Mouse (Mus musculus): ENCODE measurements around the gene Lyrm4. TPM values are rescaled to one million over a fixed set of nuclear protein-coding genes. Genes with fewer than 3 reads are reported as not detected.
A peak's percentile ranks its signal among the peaks of the same experiment; 100 is the strongest.

Gene Lyrm4
- 33.6 and 35.7 TPM in 2 replicates for polyA plus RNA-seq (2015; fragmentation: Nextera tagmentation; extraction: Ambion mirVana)

GRCm38 (mm10) chr13:36117143-36118014, at the start of gene Lyrm4, which contains the start of gene Fars2:
Lyrm4 (minus strand) TSS chr13:36117526.
Fars2 (plus strand) TSS chr13:36117412.
- no peaks in the 10 kb centered on the region for H3K9me3 ChIP-seq
- peak; percentile 99 for ATAC-seq (ENCODE audit: low FRiP score)
- H3K27ac ChIP-seq: peak within 1 kb of the TSS; percentile 96
- under 1% methylated on average over 74 of the region's 75 CpGs for WGBS
- H3K36me3 ChIP-seq: no peaks in the 10 kb centered on the region
- H3K4me1 ChIP-seq (replicated peaks): peaks cover 21% of the 10 kb centered on the region
- H3K4me2 ChIP-seq: peak within 1 kb of the TSS; percentile 86
- peak within 1 kb of the TSS; percentile 61 for H3K4me3 ChIP-seq
- no peaks in the 10 kb centered on the region for H3K27me3 ChIP-seq
- peak within 1 kb of the TSS; percentile 83 for H3K9ac ChIP-seq

GRCm38 (mm10) chr13:36163898-36164297, 46.6 kb upstream of the Lyrm4 start:
- H3K4me1 ChIP-seq (replicated peaks): no peaks in the 10 kb centered on the region
- H3K9ac ChIP-seq: no peak overlapping the region
- H3K4me3 ChIP-seq: no peak overlapping the region
- H3K4me2 ChIP-seq: no peak overlapping the region
- 92% methylated on average over 1 of the region's 1 CpGs for WGBS
- no peak overlapping the region for H3K27ac ChIP-seq
- H3K9me3 ChIP-seq: no peaks in the 10 kb centered on the region
- no peaks in the 10 kb centered on the region for H3K27me3 ChIP-seq
- H3K36me3 ChIP-seq: no peaks in the 10 kb centered on the region
- ATAC-seq (ENCODE audit: low FRiP score): no peak

- no peaks in the 10 kb centered on the region for H3K9me3 ChIP-seq
- H3K4me3 ChIP-seq: no peak overlapping the region
- H3K4me2 ChIP-seq: no peak overlapping the region
- H3K36me3 ChIP-seq: no peaks in the 10 kb centered on the region
- H3K27me3 ChIP-seq: no peaks in the 10 kb centered on the region
- 94% methylated on average over 5 of the region's 5 CpGs for WGBS
- H3K9ac ChIP-seq: no peak overlapping the region
- no peaks in the 10 kb centered on the region for H3K4me1 ChIP-seq (replicated peaks)
- ATAC-seq (ENCODE audit: low FRiP score): no peak
- no peak overlapping the region for H3K27ac ChIP-seq
Measured at GRCm38 (mm10) chr13:36163411-36163810, 46.1 kb upstream of the Lyrm4 start.

GRCm38 (mm10) chr13:36156340-36156931, 39.1 kb upstream of the Lyrm4 start:
- H3K4me1 ChIP-seq (replicated peaks): no peaks in the 10 kb centered on the region
- H3K4me3 ChIP-seq: no peak overlapping the region
- no peak overlapping the region for H3K9ac ChIP-seq
- H3K27ac ChIP-seq: no peak overlapping the region
- H3K9me3 ChIP-seq: no peaks in the 10 kb centered on the region
- H3K4me2 ChIP-seq: no peak overlapping the region
- no peaks in the 10 kb centered on the region for H3K27me3 ChIP-seq
- no peak for ATAC-seq (ENCODE audit: low FRiP score)
- WGBS: 92% methylated on average over 7 of the region's 7 CpGs
- no peaks in the 10 kb centered on the region for H3K36me3 ChIP-seq

- H3K36me3 ChIP-seq: no peaks in the 10 kb centered on the region
- H3K27ac ChIP-seq: no peak overlapping the region
- H3K4me1 ChIP-seq (replicated peaks): peaks cover 5% of the 10 kb centered on the region
- H3K9ac ChIP-seq: no peak overlapping the region
- H3K4me2 ChIP-seq: no peak overlapping the region
- H3K9me3 ChIP-seq: no peaks in the 10 kb centered on the region
- 86% methylated on average over 5 of the region's 5 CpGs for WGBS
- H3K4me3 ChIP-seq: no peak overlapping the region
- H3K27me3 ChIP-seq: no peaks in the 10 kb centered on the region
- no peak for ATAC-seq (ENCODE audit: low FRiP score)
Measured at GRCm38 (mm10) chr13:36152728-36153498, 35.6 kb upstream of the Lyrm4 start.

- 69% methylated on average over 5 of the region's 5 CpGs for WGBS
- Histone ChIP-seq H3K27me3 (no peaks in the 10 kb centered on the region), H3K27ac (no peak overlapping the region), H3K4me3 (no peak overlapping the region), H3K9me3 (no peaks in the 10 kb centered on the region), H3K9ac (no peak overlapping the region), H3K4me1 (replicated peaks) (peaks cover 11% of the 10 kb centered on the region), H3K36me3 (no peaks in the 10 kb centered on the region), H3K4me2 (no peak overlapping the region)
- no peak for ATAC-seq (ENCODE audit: low FRiP score)
Measured at GRCm38 (mm10) chr13:36150272-36150671, 32.9 kb upstream of the Lyrm4 start.

GRCm38 (mm10) chr13:36149175-36149939, 32.0 kb upstream of the Lyrm4 start:
- no peaks in the 10 kb centered on the region for H3K36me3 ChIP-seq
- H3K27ac ChIP-seq: no peak overlapping the region
- H3K9me3 ChIP-seq: no peaks in the 10 kb centered on the region
- peaks cover 11% of the 10 kb centered on the region for H3K4me1 ChIP-seq (replicated peaks)
- WGBS: 56% methylated on average over 6 of the region's 6 CpGs
- H3K27me3 ChIP-seq: no peaks in the 10 kb centered on the region
- H3K4me2 ChIP-seq: no peak overlapping the region
- ATAC-seq (ENCODE audit: low FRiP score): no peak
- no peak overlapping the region for H3K9ac ChIP-seq
- no peak overlapping the region for H3K4me3 ChIP-seq

GRCm38 (mm10) chr13:36145601-36146000, 28.3 kb upstream of the Lyrm4 start:
- H3K4me2 ChIP-seq: no peak overlapping the region
- 87% methylated on average over 1 of the region's 1 CpGs for WGBS
- no peak for ATAC-seq (ENCODE audit: low FRiP score)
- no peaks in the 10 kb centered on the region for H3K9me3 ChIP-seq
- H3K27ac ChIP-seq: no peak overlapping the region
- no peak overlapping the region for H3K4me3 ChIP-seq
- H3K36me3 ChIP-seq: no peaks in the 10 kb centered on the region
- no peak overlapping the region for H3K9ac ChIP-seq
- no peaks in the 10 kb centered on the region for H3K27me3 ChIP-seq
- peaks cover 11% of the 10 kb centered on the region for H3K4me1 ChIP-seq (replicated peaks)

GRCm38 (mm10) chr13:36140247-36141016, 23.1 kb upstream of the Lyrm4 start:
- H3K4me3 ChIP-seq: no peak overlapping the region
- H3K4me2 ChIP-seq: no peak overlapping the region
- H3K27me3 ChIP-seq: no peaks in the 10 kb centered on the region
- no peak overlapping the region for H3K27ac ChIP-seq
- no peak overlapping the region for H3K9ac ChIP-seq
- H3K4me1 ChIP-seq (replicated peaks): peaks cover 3% of the 10 kb centered on the region; the same call in 1 of the 2 replicates
- whole genome bisulfite sequencing: 83% methylated on average over 5 of the region's 5 CpGs
- H3K36me3 ChIP-seq: no peaks in the 10 kb centered on the region
- no peak for ATAC-seq (ENCODE audit: low FRiP score)
- no peaks in the 10 kb centered on the region for H3K9me3 ChIP-seq

GRCm38 (mm10) chr13:36139703-36140102, 22.4 kb upstream of the Lyrm4 start:
- no peak for ATAC-seq (ENCODE audit: low FRiP score)
- Histone ChIP-seq H3K27me3 (no peaks in the 10 kb centered on the region), H3K9me3 (no peaks in the 10 kb centered on the region), H3K27ac (no peak overlapping the region), H3K9ac (no peak overlapping the region), H3K4me2 (no peak overlapping the region), H3K4me3 (no peak overlapping the region), H3K36me3 (no peaks in the 10 kb centered on the region), H3K4me1 (replicated peaks) (peaks cover 3% of the 10 kb centered on the region; the same call in 1 of the 2 replicates)
- WGBS: 84% methylated on average over 5 of the region's 5 CpGs

GRCm38 (mm10) chr13:36131992-36132649, 14.8 kb upstream of the Lyrm4 start:
- Histone ChIP-seq H3K4me1 (replicated peaks) (peaks cover 3% of the 10 kb centered on the region; the same call in 1 of the 2 replicates), H3K9ac (no peak overlapping the region), H3K9me3 (no peaks in the 10 kb centered on the region; the same call in 1 of the 2 replicates), H3K4me2 (no peak overlapping the region), H3K36me3 (no peaks in the 10 kb centered on the region), H3K4me3 (no peak overlapping the region), H3K27me3 (no peaks in the 10 kb centered on the region), H3K27ac (no peak overlapping the region)
- ATAC-seq (ENCODE audit: low FRiP score): no peak
- WGBS: 93% methylated on average over 4 of the region's 5 CpGs
